Mouse (Mus musculus): ENCODE data around the gene Serpina3i.

DNA sequence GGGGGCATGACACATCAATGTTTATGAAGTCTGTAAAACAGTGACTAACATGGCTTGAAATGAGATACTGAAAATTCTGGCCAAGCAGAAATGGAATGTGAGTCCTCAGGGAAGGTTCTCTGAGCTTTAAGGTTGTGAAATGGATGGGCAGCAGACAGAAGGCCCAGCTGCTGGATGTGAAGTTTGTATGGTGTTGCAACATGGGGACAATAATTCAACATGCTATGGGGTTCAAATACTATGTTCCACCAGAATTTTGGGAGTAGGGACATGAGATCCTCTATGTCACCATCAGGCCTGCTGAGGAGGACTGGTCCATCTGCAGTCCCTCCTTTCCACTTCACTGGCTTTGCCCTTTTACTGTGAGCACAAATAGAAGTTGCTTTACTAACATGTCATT is 19.6 kb upstream of the Serpina3i start:
- no peak for TF ChIP-seq POLR2AphosphoS2 (IDR thresholded peaks at IDR 0.05; ENCODE audit: insufficient read length, low read depth)
- no peak for TF ChIP-seq USF1 (IDR thresholded peaks at IDR 0.05; ENCODE audit: low read depth)
- TF ChIP-seq POLR2A (IDR thresholded peaks at IDR 0.05; ENCODE audit: insufficient read length, low read depth), result no peak
- TF ChIP-seq SRF (IDR thresholded peaks at IDR 0.05; ENCODE audit: control insufficient read depth, insufficient read length, low read depth), result no peak
- TF ChIP-seq MAX (IDR thresholded peaks at IDR 0.05; ENCODE audit: low read depth), result no peak
- TF ChIP-seq MYOG (IDR thresholded peaks at IDR 0.05; ENCODE audit: control insufficient read depth in 1 of 3, insufficient read depth in 1 of 3, insufficient read length in 2 of 3, low read depth in 2 of 3), result no peak
- no peak for TF ChIP-seq REST (IDR thresholded peaks at IDR 0.05; ENCODE audit: insufficient read depth, insufficient read length)
